Mouse (Mus musculus) cerebellum, postnatal 25 days (tissue): ENCODE data around the gene Capza2.
"Not testable (repeated sequence)": the region's sequence is repeated elsewhere in the genome, so short reads cannot be mapped to it uniquely, and the experiment has no call there.

Experiments used
- DNase-seq, 2 experiments: peaks; one replicate each; pipeline ENCODE4 v3.0.0; 2021; ENCODE audit warnings: mixed read lengths in 2 of 2

Gene Capza2

DNA sequence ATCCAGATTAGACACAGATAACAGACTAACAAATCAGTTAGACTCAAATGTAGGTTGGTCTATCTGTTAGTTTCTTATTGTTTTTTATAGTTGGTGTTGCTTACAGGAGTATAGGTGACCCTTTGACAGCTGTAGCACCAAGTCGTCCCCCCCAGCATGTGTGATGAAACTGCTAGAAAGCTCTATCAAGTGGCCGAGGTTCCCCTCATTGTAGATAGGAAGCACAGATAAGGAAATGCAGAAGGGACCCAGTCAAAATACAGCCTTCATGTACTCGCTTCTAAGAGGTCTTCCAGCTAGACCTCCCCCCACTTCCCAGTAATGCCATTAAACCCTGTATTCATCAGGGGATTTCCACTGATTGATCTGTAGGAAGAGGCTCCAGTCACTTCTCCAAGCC, 6.7 kb downstream of the Capza2 start:
- no peak for DNase-seq

DNA sequence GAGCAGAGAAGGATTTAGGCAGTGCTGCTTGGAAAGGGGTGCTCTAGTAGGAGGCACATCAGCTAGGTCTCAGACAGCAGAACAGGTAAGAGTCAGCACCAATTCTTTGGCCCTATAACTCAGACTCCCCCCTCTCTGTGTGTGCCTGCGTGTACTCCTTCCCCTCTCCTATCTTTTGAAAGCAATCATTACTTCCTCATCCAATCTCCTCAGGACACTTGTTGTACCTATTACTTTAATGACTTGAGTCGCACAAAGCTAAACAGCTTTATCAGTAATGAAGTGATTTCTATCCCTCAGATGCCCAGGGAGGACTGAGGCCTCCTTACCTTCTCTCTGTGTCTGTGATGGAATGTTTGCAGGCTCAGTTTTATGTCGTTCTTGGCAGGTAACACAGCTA, 10.1 kb downstream of the Capza2 start:
- no peak for DNase-seq

GRCm38 (mm10) chr6:17652132-17652531, 16.1 kb downstream of the Capza2 start:
- DNase-seq: no peak

GRCm38 (mm10) chr6:17655080-17655479, 19.0 kb downstream of the Capza2 start:
- no peak for DNase-seq

GRCm38 (mm10) chr6:17657308-17657707, 21.3 kb downstream of the Capza2 start:
- DNase-seq: peak; percentile 84 to 86

DNA sequence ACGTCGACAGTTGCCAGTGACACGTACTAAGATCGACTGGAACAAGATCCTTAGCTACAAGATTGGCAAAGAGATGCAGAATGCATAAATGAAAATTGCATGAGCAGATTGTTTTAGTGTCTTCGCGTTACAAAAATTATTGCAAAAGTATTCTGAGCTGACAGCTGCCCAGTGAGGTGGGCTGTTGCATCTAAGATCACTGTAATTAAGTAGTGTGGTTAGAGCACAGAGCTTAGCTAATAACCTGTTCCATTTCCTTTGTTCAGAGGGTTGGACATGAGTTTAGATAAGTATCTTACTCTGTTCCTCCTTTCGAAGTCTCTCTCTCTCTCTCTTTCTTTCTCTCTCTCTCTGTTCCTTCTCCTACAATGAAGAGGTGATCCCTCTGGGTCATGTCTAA, 29.3 kb downstream of the Capza2 start:
- no peak for DNase-seq

GRCm38 (mm10) chr6:17666024-17666423, 30.0 kb downstream of the Capza2 start:
- no peak for DNase-seq

GRCm38 (mm10) chr6:17667813-17668212, 31.8 kb downstream of the Capza2 start:
- DNase-seq: no peak

DNA sequence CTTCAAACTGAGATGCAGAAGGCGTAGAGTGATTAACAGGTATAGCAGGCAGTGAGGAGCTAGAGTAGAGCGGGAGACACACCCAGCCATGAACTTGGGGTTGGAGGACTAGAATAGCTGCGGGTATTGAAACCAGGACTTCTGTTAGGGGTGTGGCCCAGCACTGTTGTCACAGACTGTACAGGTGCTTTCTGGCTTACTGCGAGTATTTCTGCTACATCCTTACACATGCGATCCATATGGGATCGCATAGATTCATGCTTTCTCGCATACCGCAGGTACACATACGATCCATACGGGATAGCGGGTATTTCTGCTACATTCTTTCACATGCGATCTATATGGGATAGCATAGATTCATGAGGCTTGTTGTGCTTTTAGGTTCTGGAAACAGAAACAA, 32.3 kb downstream of the Capza2 start:
- no peak for DNase-seq

GRCm38 (mm10) chr6:17669826-17670225, 33.8 kb downstream of the Capza2 start:
- no peak for DNase-seq

DNA sequence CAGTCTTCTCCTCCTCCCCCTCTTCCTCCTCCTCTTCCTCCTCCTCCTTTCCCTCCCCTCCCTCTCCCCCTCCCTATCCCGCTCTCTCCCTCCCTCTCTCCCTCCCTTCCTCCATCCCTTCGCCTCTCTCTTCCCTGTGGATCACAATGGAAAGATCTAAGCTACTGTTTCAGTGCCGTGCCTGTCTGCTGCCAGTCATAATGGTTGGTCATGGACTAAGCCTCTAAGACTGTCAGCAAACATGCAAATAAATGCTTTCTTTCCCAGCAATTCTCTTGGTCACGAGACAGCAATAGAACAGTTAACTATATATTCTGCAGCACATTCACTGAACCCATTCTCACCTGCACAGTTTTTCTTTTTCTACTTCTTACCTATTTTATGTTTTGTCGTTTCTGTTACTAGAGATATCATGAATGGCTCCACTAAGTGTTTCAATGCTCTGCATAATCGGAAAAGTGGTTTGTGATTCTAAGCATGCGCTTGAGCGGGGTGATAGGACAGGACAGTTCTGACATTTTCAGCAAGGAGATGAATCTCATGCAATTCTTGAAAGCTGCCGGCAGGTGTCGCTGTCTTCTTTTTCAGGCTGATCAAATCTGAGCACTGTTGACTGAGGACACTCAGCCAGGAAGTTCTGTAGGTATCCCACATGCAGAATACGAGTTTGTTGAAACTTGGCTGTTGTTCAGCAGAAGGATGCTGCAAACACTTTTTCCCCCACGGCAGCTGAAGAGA, 39.2 kb downstream of the Capza2 start:
- DNase-seq: peak; percentile 75 to 83

DNA sequence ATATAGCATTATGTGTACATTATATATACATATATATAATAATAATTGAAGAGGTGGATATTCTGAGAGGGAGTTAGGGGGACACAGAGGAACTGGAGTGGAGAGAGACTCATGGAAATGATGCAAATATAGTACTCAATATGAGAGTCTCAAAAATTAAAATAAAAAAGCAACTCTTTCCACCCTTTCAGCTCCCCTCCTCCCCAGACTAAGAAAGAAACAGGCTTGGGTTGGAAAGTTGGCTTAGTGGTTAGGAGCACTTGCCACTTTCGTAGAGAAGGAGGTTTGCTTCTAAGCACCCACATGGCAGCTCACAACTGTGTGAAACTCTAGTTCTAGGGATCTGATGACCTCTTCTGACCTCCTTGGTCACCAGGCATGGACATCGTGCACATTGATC, 41.0 kb downstream of the Capza2 start:
- DNase-seq: no peak

DNA sequence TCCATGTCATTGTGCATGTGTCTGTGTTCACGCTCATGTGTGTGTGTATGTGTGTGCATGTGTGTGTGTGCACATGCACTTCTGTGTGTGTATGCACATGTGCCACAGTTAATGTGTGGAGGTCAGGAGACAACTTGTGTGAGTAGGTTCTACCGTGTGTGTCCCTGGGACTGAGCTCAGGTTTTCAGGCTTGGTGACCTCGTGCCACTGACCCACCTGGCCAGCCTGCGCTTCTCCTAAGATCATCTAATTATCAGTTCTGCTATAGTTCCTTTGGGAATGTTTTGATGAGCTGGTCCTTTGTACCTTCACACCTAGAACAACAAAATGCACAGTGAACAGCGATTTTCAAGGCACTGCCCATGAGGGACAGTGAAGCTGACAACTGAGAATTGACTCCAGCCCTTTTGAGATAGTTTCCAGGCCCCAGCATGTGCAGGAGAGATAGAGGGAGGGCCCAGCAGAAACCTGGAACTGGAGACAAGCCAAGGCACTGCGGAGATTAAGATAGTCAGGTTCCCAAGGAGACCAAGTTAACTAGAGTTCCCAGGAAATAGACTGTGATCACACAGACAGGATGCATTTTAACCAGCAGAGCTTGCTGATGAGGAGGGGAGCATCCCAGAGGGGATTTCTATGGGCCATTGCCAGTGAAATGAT, 44.4 kb downstream of the Capza2 start:
- DNase-seq: no peak

- DNase-seq: no peak
These were observed 45.8 kb downstream of the Capza2 start for GRCm38 (mm10) chr6:17681810-17682209.

GRCm38 (mm10) chr6:17688676-17689075, 52.6 kb downstream of the Capza2 start:
- no peak for DNase-seq

GRCm38 (mm10) chr6:17692647-17693046, 56.6 kb downstream of the Capza2 start, which contains the start of gene St7:
TSS of gene St7 (plus strand) at chr6:17692933.
- DNase-seq: no peak

- DNase-seq: peak; percentile 72 to 81
These were observed 57.9 kb downstream of the Capza2 start for GRCm38 (mm10) chr6:17693726-17694549.

- DNase-seq: peak; percentile 79 to 86
These were observed 58.5 kb downstream of the Capza2 start for GRCm38 (mm10) chr6:17694550-17694951.

DNA sequence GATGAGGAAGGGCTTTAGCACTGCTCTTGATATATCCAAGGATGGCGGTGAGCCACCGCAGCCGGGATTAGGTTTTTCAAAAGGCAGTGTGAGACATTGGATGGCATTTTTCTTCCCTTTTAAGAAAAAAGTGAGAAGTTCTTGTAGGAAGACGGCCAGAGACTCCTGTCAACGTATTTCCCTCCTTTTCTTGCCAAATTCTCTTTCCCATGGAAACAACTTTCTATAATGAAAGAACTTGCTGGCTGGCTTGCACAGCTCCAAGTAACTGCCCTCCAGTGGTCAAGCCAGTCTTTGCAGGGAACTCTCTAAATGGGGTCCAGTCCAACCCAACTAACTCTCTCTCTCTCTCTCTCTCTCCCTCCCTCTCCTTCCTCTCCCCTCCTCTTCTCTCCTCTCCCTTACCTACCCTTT, 60.3 kb downstream of the Capza2 start:
- peak; percentile 45 to 71 for DNase-seq

- DNase-seq: no peak
These were observed 65.0 kb downstream of the Capza2 start for GRCm38 (mm10) chr6:17700936-17701612.

GRCm38 (mm10) chr6:17704038-17704437, 68.0 kb downstream of the Capza2 start:
- DNase-seq: not testable (repeated sequence)

GRCm38 (mm10) chr6:17705973-17706372, 69.9 kb downstream of the Capza2 start:
- DNase-seq: no peak
